Mouse (Mus musculus) ZHBTc4 (cell line): Measurements from ENCODE around the gene Kcnh2.
A peak's percentile ranks its signal among the peaks of the same experiment; 100 is the strongest.

Source experiments
- DNase-seq: peaks from one replicate; pipeline ENCODE4 v3.0.0-alpha.2; 2011; ENCODE audit warnings: low read depth, low spot score

The Kcnh2 gene

DNA sequence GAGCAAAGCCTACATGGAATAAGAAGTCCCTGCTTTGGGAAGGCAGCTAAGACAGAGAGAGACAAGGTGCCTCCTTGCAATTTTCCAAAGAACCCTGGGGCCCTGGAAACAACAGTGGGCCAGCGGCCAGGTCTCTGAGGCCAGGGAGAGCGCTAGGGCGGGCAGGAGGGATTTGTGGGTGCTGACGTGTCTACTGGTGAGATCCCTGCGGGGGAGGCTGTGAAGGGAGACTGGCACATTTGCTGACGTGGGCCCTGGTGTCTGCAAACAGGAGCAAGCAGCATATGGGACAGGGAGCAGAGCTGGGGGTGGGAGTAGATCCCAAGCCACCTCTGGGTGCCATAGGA lies 31.0 kb downstream of the Kcnh2 start:
- no peak for DNase-seq

DNA sequence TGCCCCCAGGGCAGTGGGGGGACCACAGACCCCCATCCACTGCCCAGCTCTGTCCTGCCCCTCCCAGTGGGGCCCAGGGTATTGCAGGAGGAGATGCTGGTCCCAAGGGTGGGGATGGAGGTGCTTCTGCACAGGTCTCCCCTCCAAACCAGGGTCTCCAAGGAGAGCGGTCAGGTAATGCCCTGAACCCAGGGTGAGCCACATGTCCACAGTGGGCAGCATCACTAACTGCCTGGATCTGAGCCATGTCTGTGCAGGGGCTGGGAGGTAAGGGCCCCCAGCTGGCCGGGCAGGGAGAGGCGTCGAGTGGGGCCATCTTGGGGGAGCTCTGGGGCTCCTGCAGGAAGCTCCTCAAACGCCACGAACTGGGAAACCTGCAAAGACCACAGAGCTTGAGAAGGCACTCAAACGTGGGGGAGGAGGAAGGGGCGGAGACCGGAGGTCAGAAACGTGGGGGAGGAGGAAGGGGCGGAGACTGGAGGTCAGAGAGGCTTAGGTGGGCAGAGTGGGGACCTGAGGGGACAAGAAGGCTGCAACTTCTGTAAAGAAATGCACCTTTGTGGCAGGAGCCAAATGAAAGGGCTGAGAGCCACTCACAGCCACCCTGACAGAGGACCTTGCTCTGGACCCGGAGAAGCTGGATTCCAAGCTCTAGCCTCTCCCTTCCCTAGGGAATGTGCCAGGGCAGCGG lies 31.5 kb downstream of the Kcnh2 start:
- DNase-seq, result peak; percentile 73

DNA sequence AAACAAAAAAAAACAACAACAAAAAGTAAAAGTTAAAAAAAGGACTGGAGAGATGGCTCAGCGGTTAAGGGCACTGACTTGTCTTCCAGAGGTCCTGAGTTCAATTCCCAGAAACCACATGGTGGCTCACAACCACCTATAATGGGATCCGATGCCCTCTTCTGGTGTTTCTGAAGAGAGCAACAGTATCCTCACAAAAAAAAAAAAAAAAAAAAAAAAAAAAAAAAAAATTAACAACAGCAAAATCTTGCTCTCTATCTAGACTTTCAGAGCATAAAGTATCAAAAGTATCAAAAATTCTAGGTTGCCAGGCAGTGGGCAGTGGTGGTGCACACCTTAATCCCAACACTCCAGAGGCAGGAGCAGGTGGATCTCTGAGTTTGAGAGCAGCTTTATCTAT lies 42.2 kb downstream of the Kcnh2 start:
- DNase-seq, result no peak

DNA sequence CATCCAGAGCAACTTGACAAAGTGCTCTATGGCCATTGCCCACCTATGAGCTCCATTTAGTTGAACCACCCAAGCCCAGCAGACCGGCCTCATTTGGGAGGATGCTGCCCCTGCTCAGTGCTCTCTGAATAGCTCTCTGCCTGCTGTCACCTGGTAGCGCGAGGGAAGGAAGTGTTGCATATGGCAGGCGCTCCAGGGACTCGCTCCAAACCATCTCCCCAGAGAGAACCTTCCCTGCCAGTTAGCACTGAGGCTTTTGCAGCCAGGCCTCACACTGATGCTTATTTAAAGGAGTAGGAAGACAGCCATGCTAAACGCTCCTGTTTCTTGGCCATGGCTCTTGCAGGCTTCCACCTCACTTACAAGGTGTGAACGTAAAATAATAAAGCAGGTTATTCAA lies 42.8 kb downstream of the Kcnh2 start:
- no peak for DNase-seq

DNA sequence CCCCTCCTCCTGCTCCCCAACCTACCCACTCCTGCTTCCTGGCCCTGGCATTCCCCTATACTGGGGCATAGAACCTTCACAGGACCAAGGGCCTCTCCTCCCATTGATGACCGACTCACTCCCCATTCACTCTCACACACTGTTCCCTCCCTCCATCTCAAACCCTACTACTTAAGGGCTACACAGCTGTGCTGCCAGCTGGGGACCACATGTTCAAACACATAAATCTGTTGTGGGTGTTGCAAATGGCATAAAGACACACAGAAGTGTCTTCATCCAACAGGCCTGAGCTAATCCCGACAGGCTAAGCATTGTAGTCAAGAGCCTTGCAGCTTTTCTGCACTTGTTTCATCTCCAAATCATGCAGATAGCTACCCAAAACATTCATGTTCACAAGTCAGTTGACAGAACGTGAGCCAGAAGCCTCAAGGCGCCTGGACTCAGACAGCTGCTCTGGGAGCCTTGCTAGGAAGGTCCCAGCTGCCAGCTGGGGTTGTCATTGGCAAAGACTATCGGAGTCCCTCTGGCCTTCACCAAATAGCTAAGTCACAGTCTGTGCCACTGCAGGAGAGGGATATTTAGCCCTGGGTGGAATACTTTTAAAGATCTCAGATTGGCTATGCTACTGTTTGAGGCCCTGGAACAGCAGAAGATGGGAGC lies 44.2 kb downstream of the Kcnh2 start:
- DNase-seq, result no peak

DNA sequence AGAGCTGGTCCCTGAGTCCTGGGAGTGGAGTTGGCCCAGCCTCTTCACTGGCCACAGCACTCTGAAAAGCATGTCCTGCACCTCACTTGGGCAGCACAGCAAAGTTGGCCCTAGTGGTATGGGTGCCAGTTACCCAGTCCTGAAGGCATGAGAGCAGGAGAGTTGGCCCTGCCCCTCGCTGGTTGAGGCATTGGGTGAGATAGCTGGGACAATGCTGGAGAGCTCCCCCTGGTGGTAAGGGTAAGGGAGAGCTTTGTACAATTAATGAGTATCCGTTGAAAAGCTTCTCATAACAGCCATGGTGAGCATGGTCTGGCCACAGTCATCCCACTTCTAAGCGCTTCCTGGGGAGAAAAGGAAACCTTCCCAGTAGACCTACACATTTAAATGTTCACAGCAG lies 48.2 kb downstream of the Kcnh2 start:
- DNase-seq, result peak; percentile 12

DNA sequence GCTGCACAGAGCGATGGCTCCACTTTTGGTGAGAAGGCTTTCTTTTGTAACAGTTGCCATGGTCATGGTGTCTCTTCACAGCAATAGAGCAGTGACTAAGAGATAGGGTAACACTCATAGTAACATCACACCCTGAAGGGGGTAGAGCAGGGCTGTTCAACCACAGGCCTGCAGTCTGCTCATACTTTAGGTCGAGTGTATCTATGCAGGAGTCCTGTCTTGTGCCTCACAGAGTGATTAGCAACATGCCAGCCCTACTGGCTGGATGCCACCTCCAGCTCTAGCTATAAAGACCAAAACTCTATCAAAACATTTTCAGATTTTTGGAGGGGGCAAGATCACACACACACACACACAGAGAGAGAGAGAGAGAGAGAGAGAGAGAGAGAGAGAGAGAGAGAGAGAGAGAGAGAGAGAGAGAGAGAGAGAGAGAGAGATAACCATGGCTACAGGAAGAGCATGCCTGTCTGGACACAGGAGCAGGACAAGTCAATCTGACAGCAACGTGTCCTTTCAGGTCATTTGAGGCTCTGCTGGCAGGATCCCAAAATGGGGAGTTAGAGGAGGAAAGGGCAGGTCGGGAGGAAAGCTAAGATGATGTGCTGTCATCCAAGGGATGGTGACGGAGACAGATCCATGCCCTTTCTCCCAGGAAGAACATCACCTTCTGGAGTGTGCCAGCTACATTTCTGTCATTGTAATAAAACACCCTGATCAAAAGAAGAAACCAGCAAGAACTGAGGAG lies 51.4 kb downstream of the Kcnh2 start:
- DNase-seq, result no peak

DNA sequence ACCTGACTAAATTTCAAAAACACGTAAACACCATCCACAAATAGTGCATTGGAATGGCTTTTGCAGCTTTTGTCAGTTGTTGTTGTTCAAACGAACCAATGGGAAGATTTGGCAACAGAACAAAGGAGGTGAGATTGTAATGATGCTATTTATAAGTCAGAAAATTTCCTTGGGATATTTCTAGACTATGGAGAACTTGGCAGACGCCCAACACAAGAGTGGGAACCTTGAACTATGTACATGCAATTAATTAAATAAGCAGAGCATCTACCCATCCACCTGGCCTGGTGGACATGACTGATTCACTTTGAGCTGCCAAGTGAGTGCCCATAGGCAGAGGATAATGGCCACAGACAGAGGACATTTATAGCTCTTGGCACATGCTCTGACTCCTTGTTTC lies 59.5 kb downstream of the Kcnh2 start:
- no peak for DNase-seq

DNA sequence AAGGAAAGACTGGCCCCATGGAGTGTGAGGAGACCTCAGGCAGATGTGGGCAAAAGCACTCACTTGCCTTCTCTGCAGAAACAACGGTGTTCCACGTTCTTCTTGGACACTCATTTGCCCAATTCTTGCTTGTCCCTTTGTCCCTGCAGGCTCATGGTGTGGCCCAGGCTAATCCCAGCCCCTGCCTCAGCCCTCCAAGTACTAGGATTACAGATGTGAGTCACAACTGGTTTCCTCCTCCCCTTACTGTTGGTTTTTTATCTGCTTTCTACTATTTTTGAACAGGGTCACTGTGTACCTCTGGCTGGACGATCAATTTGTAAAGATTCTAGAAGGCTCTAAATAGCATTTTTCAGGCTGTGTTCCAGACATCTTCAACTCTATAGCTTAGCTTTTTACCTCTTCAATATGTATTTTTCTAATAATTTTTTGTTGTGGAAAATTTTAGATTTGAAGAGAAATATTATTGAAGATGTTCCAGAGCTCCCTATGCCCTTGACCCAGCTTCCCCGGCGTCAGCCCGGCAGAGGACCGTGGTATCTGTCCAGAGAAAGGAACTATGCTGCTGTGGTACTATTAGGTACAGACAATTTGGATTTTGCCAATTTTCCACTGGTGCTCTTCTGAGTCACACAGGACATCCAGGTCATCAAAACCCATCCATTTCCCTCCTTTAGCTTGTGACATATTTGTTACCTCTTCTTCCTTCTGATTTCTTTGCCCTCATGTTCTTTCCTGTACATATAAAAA lies 65.0 kb downstream of the Kcnh2 start:
- no peak for DNase-seq

DNA sequence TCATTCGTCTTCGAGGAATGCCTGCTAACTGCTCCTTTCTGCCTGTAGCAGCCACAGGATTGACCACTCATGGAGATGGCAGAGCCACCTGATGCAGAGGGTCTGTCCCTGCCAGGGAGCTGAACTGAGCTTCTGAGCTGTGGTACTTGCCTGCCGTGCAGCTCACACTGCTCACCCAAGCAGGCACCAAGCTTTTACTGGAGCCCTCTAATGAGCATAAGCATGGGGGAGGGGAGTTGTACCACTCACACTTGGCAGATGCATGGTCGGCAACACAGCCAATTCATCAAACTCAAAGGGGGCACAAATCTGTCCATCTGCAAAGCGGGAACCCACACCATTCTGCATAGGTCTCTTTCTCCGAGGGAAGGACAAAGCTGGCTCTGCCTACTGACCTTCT lies 67.3 kb downstream of the Kcnh2 start:
- DNase-seq, result no peak

DNA sequence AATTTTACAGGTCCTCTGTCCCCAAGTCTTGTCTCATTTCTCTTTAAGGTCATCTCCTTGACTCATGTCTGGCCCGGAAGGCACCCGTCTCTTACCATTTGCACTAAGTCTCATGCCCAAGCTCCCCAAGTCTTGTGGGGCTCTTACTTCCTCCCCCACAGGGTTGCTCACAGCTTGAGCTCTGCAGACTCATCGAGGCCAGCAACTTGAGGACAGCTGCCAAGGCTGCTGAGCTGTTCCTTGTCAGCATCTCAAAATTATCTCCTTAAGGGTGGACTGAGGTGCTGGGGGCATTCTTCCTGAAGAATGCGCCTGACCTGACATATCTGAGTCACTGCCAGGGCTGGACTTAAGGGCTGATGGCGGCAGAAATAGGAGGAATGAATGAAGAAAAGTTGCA lies 68.2 kb downstream of the Kcnh2 start:
- DNase-seq, result no peak

DNA sequence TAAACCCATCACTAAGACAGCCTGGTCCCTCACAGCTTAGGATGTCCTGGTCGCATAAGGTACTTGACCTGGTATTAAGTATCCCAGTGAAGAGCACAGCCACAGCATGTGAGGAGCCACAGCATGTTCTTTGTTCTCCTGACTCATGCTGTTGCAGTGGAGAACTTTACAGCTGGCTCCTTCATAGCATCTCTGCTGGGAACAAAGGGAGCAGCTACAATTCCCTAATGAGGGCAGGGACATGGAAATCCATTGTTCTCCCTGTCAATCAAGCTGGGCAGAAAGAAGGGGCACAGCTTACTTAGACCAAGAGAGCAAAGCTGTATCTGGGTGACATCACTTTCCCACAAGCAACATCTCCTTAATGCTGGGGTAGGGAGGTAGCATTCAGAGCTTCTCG lies 70.9 kb downstream of the Kcnh2 start:
- no peak for DNase-seq

DNA sequence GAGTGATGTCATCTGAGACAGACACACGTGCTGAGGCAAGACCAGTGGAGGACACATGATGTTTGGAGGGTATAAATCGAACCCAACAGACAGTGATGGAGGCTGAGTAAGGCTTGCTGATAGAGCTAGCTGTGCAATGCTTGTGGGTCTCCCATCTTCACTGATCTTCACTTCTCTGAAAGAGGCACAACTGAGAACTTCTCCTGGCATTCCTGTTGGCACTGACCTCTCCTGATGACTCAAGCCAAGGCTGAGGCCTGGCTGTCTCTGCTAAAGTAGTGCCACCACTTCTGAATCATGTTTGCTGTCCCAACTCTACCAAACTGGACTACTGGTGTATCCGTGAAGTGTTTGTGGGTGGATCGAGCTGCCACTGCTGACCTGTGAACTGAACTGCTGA lies 71.9 kb downstream of the Kcnh2 start:
- DNase-seq, result no peak

DNA sequence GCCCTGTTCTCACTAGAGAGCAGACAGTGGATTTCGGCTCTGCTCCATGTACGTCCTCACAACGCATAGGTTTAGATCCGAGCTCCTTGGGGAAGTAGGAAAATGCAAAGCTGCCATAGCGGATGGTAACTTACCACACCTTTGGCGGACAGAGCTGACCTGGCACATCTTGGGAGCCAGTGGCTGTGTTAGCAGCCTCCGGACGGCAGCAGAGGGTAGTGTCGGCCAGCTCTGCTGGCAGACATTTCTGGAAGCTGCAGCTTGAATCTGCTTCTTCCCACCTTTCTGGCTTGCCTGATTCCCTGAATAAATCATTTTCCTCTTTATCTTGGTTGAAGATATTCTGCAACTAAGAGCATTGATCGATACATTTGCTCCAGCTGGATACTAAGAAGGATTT lies 73.2 kb downstream of the Kcnh2 start:
- no peak for DNase-seq

DNA sequence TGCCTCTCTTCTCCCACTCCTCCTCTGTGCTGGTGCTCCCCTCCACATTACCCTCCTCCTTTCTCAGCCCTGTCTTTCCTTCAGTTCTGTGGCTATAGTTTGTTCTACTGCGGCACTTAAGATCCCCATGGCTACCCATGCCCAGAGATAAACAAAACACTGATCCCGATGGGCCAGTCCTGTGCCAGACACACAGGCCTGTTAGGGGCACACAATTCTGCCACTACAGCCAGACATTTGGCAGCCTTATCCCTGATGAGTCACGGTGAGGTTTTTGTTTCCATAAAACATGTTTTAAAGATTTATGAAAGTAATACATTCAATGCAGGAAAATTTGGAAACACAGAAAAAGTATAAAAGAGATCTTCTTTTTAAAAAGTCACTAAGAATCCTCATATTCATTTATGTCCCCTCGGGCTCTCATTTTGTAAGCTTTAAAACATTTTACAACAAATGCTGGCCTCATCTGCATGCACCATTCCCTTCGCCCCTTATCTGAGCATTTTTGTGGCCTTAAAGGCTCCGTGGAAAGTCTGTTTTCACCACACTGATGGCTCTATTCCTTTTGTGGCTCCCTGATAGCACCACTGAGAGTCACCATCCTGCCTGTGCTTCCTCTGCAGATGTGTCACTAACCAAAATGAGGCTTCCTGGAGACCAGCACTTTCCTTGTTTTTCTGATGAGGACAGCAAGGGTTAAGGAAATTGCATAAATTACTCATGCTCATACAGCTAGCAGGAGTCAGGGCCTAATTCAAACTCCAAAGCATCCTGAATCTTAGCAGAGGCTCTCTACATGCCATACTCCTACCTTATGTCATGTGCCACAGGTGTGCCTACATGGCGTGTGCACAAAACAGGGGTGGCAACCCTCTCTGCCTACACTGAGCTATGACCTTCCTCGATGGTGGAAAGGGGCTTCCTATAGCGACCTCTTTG lies 77.5 kb downstream of the Kcnh2 start:
- DNase-seq, result no peak

DNA sequence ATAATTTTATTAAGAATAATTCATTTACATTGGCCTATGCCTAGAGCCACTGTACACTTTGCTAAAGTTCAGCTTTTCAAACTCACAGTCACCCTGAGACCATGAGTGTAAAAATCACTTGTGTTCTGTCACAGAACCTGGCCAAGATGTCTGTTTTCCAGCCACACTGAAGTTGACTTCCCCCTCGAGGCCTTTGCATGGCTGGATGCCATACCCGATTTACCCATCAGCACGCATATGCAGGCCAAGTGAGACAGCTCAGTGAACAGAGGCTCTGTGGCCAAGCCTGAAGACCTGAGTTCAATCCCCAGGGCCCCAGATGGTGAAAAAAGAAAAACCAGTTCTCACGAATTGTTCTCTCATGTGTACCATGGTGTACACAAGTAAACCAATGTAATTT lies 80.5 kb downstream of the Kcnh2 start:
- DNase-seq, result no peak
